Mouse (Mus musculus): ENCODE results near the gene Slc35f5. TPM values are rescaled to one million over a fixed set of nuclear protein-coding genes. Genes with fewer than 3 reads are reported as not detected.

The Slc35f5 gene
- total and polyA plus RNA-seq, 3 experiments, result 5.8 to 7.0 TPM; not detected in 1

Other genes with a start within 250 kb of the Slc35f5 start
- 154 and 191 TPM in 2 replicates for gene Actr3, start 124.9 kb upstream of the Slc35f5 start, total RNA-seq (2012; rRNA removed)
- 100 to 1,000 TPM in 1 of 2 experiments, not detected in 1; 211 TPM for gene Actr3, start 124.9 kb upstream of the Slc35f5 start, polyA plus RNA-seq (2012; ENCODE audit: insufficient read depth in 1 of 2, insufficient read length in 2 of 2, low read depth in 1 of 2, low replicate concordance in 2 of 2, missing spikeins in 1 of 2)
- gene Gpr39, start 116.4 kb downstream of the Slc35f5 start, total RNA-seq (2012; rRNA removed), result not detected in 2 replicates
- gene Gpr39, start 116.4 kb downstream of the Slc35f5 start, polyA plus RNA-seq (2012; ENCODE audit: insufficient read depth in 1 of 2, insufficient read length in 2 of 2, low read depth in 1 of 2, low replicate concordance in 2 of 2, missing spikeins in 1 of 2), result not detected